Mouse (Mus musculus): ENCODE measurements around the gene Tgds.

DNA sequence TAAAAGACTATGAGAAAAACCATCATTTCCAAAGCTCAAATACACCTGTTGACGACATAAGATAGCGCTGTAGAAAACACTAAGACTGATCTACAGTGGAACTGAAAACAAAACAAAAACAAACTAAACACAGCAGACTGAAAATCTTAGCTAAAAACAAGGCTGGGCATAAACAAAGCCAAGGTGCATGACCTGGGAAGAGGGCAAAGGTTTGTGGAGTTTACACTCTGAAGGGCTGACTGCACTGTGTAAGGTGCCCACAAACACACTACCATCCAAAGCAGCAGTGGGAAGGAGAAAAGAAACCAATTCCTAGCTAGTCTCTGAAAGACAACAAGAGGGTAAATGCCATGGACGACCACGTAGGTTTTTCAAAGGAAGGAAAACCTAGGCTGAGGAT lies 7.8 kb downstream of the Tgds start:
- TF ChIP-seq EP300 (IDR thresholded peaks at IDR 0.05), result no peak
- no peak for TF ChIP-seq CTCF (IDR thresholded peaks at IDR 0.05)

All from lung, postnatal 0 days (tissue).